Mouse (Mus musculus): Measurements from ENCODE around the gene Rrp9. TPM values are rescaled to one million over a fixed set of nuclear protein-coding genes. Genes with fewer than 3 reads are reported as not detected.

The Rrp9 gene
- polyA plus RNA-seq, 1 experiment from 2014 or later: 40.8 TPM

GRCm38 (mm10) chr9:106514273-106514672 is 38.5 kb downstream of the Rrp9 start, which contains the start of gene Iqcf5:
Gene Iqcf5, plus strand, starts transcription at chr9:106514573.
- no peaks in the 10 kb centered on the region for H3K9me3 ChIP-seq (replicated peaks; ENCODE audit: control insufficient read depth, low read length)
- ATAC-seq (ENCODE audit: insufficient read depth, low FRiP score): no peak
- H3K9ac ChIP-seq (ENCODE audit: low read length): no peak within 1 kb of the TSS
- H3K4me3 ChIP-seq (replicated peaks; ENCODE audit: low read length): no peak within 1 kb of the TSS
- WGBS: 91% methylated on average over 4 of the region's 4 CpGs
- H3K4me1 ChIP-seq (ENCODE audit: control insufficient read depth, insufficient read depth, low read length): no peaks in the 10 kb centered on the region
- no peaks in the 10 kb centered on the region for H3K36me3 ChIP-seq (ENCODE audit: control insufficient read depth, insufficient read depth, low read length)
- no peak within 1 kb of the TSS for H3K27ac ChIP-seq (ENCODE audit: low read length)
- H3K4me2 ChIP-seq (ENCODE audit: low read depth, low read length): no peak within 1 kb of the TSS
- no peaks in the 10 kb centered on the region for H3K27me3 ChIP-seq (ENCODE audit: control insufficient read depth, insufficient read depth, low read length)

- H3K27me3 ChIP-seq (ENCODE audit: control insufficient read depth, insufficient read depth, low read length): no peaks in the 10 kb centered on the region
- H3K36me3 ChIP-seq (ENCODE audit: control insufficient read depth, insufficient read depth, low read length): no peaks in the 10 kb centered on the region
- no peak overlapping the region for H3K27ac ChIP-seq (ENCODE audit: low read length)
- ATAC-seq (ENCODE audit: insufficient read depth, low FRiP score): no peak
- no peaks in the 10 kb centered on the region for H3K4me1 ChIP-seq (ENCODE audit: control insufficient read depth, insufficient read depth, low read length)
- 65% methylated on average over 2 of the region's 2 CpGs for whole genome bisulfite sequencing
- no peak overlapping the region for H3K9ac ChIP-seq (ENCODE audit: low read length)
- H3K4me3 ChIP-seq (replicated peaks; ENCODE audit: low read length): no peak overlapping the region
- no peaks in the 10 kb centered on the region for H3K9me3 ChIP-seq (replicated peaks; ENCODE audit: control insufficient read depth, low read length)
- no peak overlapping the region for H3K4me2 ChIP-seq (ENCODE audit: low read depth, low read length)
Measured at GRCm38 (mm10) chr9:106519433-106519832, 43.7 kb downstream of the Rrp9 start.

- Histone ChIP-seq H3K4me1 (ENCODE audit: control insufficient read depth, insufficient read depth, low read length) (no peaks in the 10 kb centered on the region), H3K9ac (ENCODE audit: low read length) (no peak overlapping the region), H3K27me3 (ENCODE audit: control insufficient read depth, insufficient read depth, low read length) (no peaks in the 10 kb centered on the region), H3K36me3 (ENCODE audit: control insufficient read depth, insufficient read depth, low read length) (no peaks in the 10 kb centered on the region), H3K27ac (ENCODE audit: low read length) (no peak overlapping the region), H3K9me3 (replicated peaks; ENCODE audit: control insufficient read depth, low read length) (no peaks in the 10 kb centered on the region), H3K4me3 (replicated peaks; ENCODE audit: low read length) (no peak overlapping the region), H3K4me2 (ENCODE audit: low read depth, low read length) (no peak overlapping the region)
- ATAC-seq (ENCODE audit: insufficient read depth, low FRiP score): no peak
- 73% methylated on average over 8 of the region's 8 CpGs for WGBS
Measured at GRCm38 (mm10) chr9:106519909-106520308, 44.1 kb downstream of the Rrp9 start.

- no peaks in the 10 kb centered on the region for H3K27me3 ChIP-seq (ENCODE audit: control insufficient read depth, insufficient read depth, low read length)
- no peaks in the 10 kb centered on the region for H3K9me3 ChIP-seq (replicated peaks; ENCODE audit: control insufficient read depth, low read length)
- WGBS: 23% methylated on average over 3 of the region's 3 CpGs
- no peak overlapping the region for H3K27ac ChIP-seq (ENCODE audit: low read length)
- H3K9ac ChIP-seq (ENCODE audit: low read length): no peak overlapping the region
- H3K4me2 ChIP-seq (ENCODE audit: low read depth, low read length): no peak overlapping the region
- H3K4me3 ChIP-seq (replicated peaks; ENCODE audit: low read length): no peak overlapping the region
- no peaks in the 10 kb centered on the region for H3K4me1 ChIP-seq (ENCODE audit: control insufficient read depth, insufficient read depth, low read length)
- ATAC-seq (ENCODE audit: insufficient read depth, low FRiP score): no peak
- H3K36me3 ChIP-seq (ENCODE audit: control insufficient read depth, insufficient read depth, low read length): no peaks in the 10 kb centered on the region
Measured at GRCm38 (mm10) chr9:106531833-106532232, 56.1 kb downstream of the Rrp9 start.

GRCm38 (mm10) chr9:106534296-106534695 is 58.5 kb downstream of the Rrp9 start:
- no peaks in the 10 kb centered on the region for H3K36me3 ChIP-seq (ENCODE audit: control insufficient read depth, insufficient read depth, low read length)
- no peak overlapping the region for H3K4me2 ChIP-seq (ENCODE audit: low read depth, low read length)
- no peak overlapping the region for H3K9ac ChIP-seq (ENCODE audit: low read length)
- no peaks in the 10 kb centered on the region for H3K9me3 ChIP-seq (replicated peaks; ENCODE audit: control insufficient read depth, low read length)
- ATAC-seq (ENCODE audit: insufficient read depth, low FRiP score): no peak
- H3K27me3 ChIP-seq (ENCODE audit: control insufficient read depth, insufficient read depth, low read length): no peaks in the 10 kb centered on the region
- no peak overlapping the region for H3K27ac ChIP-seq (ENCODE audit: low read length)
- WGBS: 90% methylated on average over 7 of the region's 7 CpGs
- H3K4me1 ChIP-seq (ENCODE audit: control insufficient read depth, insufficient read depth, low read length): no peaks in the 10 kb centered on the region
- no peak overlapping the region for H3K4me3 ChIP-seq (replicated peaks; ENCODE audit: low read length)

GRCm38 (mm10) chr9:106534975-106535374 is 59.2 kb downstream of the Rrp9 start:
- Histone ChIP-seq H3K4me3 (replicated peaks; ENCODE audit: low read length) (no peak overlapping the region), H3K9ac (ENCODE audit: low read length) (no peak overlapping the region), H3K4me1 (ENCODE audit: control insufficient read depth, insufficient read depth, low read length) (no peaks in the 10 kb centered on the region), H3K36me3 (ENCODE audit: control insufficient read depth, insufficient read depth, low read length) (no peaks in the 10 kb centered on the region), H3K4me2 (ENCODE audit: low read depth, low read length) (no peak overlapping the region), H3K27me3 (ENCODE audit: control insufficient read depth, insufficient read depth, low read length) (no peaks in the 10 kb centered on the region), H3K27ac (ENCODE audit: low read length) (no peak overlapping the region), H3K9me3 (replicated peaks; ENCODE audit: control insufficient read depth, low read length) (no peaks in the 10 kb centered on the region)
- WGBS: 86% methylated on average over 11 of the region's 11 CpGs
- no peak for ATAC-seq (ENCODE audit: insufficient read depth, low FRiP score)

Other genes starting within 250 kb of the Rrp9 start
- 131 and 135 TPM in 2 replicates for gene Alas1, start 227.3 kb upstream of the Rrp9 start, polyA plus RNA-seq (2015; fragmentation: Nextera tagmentation; extraction: Ambion mirVana)
- 22.2 and 24.5 TPM in 2 replicates for gene Poc1a, start 194.9 kb upstream of the Rrp9 start, polyA plus RNA-seq (2015; fragmentation: Nextera tagmentation; extraction: Ambion mirVana)
- gene Dusp7, start 107.3 kb upstream of the Rrp9 start, polyA plus RNA-seq (2015; fragmentation: Nextera tagmentation; extraction: Ambion mirVana): 14.2 and 14.5 TPM in 2 replicates
- gene Rpl29, start 46.5 kb upstream of the Rrp9 start, polyA plus RNA-seq (2015; fragmentation: Nextera tagmentation; extraction: Ambion mirVana): 747 and 881 TPM in 2 replicates
- gene Acy1, start 37.6 kb upstream of the Rrp9 start, polyA plus RNA-seq (2015; fragmentation: Nextera tagmentation; extraction: Ambion mirVana): 43.4 and 44.3 TPM in 2 replicates
- 28.3 and 35.8 TPM in 2 replicates for gene Abhd14b, start 28.5 kb upstream of the Rrp9 start, polyA plus RNA-seq (2015; fragmentation: Nextera tagmentation; extraction: Ambion mirVana)
- gene Abhd14a, start 28.3 kb upstream of the Rrp9 start, polyA plus RNA-seq (2015; fragmentation: Nextera tagmentation; extraction: Ambion mirVana): 49.5 and 50.4 TPM in 2 replicates
- 39.4 and 42.5 TPM in 2 replicates for gene Pcbp4, start 22.7 kb upstream of the Rrp9 start, polyA plus RNA-seq (2015; fragmentation: Nextera tagmentation; extraction: Ambion mirVana)
- 0.19 and 0.26 TPM in 2 replicates for gene Gpr62, start 10.0 kb upstream of the Rrp9 start, polyA plus RNA-seq (2015; fragmentation: Nextera tagmentation; extraction: Ambion mirVana)
- gene Parp3, start 986 bp downstream of the Rrp9 start, polyA plus RNA-seq (2015; fragmentation: Nextera tagmentation; extraction: Ambion mirVana): 6.2 and 6.7 TPM in 2 replicates
- not detected in 2 replicates for gene Iqcf1, start 24.0 kb downstream of the Rrp9 start, polyA plus RNA-seq (2015; fragmentation: Nextera tagmentation; extraction: Ambion mirVana)
- not detected in 2 replicates for gene Iqcf5, start 38.6 kb downstream of the Rrp9 start, polyA plus RNA-seq (2015; fragmentation: Nextera tagmentation; extraction: Ambion mirVana)
- gene Iqcf3, start 85.7 kb downstream of the Rrp9 start, polyA plus RNA-seq (2015; fragmentation: Nextera tagmentation; extraction: Ambion mirVana): not detected in 2 replicates
- gene Iqcf4, start 95.0 kb downstream of the Rrp9 start, polyA plus RNA-seq (2015; fragmentation: Nextera tagmentation; extraction: Ambion mirVana): not detected in 2 replicates
- not detected in 2 replicates for gene Iqcf6, start 150.6 kb downstream of the Rrp9 start, polyA plus RNA-seq (2015; fragmentation: Nextera tagmentation; extraction: Ambion mirVana)
- 0.08 TPM in 1 of 2 replicates, not detected in the other for gene Grm2, start 180.1 kb downstream of the Rrp9 start, polyA plus RNA-seq (2015; fragmentation: Nextera tagmentation; extraction: Ambion mirVana)
- gene Tex264, start 210.0 kb downstream of the Rrp9 start, polyA plus RNA-seq (2015; fragmentation: Nextera tagmentation; extraction: Ambion mirVana): 53.4 and 60.5 TPM in 2 replicates